Mouse (Mus musculus) liver, adult (tissue): ENCODE measurements around the gene Urb1.

Experiments
- GATA4 ChIP-seq: IDR thresholded peaks from 2 replicates; pipeline ENCODE4 v1.6.1; 2014; ENCODE audit warnings: mild to moderate bottlenecking, low read length; ENCODE audit not compliant: insufficient replicate concordance

The Urb1 gene

DNA sequence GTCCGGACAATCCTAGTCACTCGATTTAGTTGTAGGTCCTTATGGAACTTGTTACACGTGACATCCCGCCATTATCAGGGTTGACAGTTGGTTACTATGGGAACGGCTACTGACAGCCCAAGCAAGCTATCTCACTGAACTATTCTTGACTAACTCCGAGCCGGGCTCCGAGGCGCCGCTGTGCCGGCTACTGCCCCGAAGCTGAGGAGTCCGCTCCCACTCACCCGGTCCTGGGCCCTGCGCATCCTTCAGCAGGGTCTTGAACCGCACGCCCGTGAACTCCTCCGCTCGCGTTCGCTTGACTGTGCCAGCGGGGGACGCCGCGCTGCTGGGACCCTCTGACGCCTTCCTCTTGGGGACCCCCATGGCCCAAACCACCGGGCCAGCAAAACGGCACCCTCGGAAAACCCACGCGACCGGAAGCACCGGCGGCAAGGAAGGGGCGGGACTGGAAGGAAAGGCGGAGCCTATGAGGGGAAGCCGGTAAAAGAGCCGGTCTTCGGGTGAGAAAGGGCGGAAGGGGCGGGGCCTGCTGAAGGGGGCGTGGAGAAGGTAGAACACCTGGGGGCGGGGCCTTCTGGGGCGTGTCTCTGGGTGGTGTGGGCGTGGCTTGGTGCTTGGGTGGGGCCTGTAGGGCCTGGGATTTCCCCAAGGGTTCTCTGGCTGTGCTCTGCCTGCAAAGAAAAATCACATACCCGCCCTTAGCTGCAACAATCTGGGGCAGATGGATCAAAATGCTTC is at the start of gene Urb1:
TSS of gene Urb1 (minus strand) at position 439 of the 741 bp plus-strand sequence.
- TF ChIP-seq GATA4: no peak

DNA sequence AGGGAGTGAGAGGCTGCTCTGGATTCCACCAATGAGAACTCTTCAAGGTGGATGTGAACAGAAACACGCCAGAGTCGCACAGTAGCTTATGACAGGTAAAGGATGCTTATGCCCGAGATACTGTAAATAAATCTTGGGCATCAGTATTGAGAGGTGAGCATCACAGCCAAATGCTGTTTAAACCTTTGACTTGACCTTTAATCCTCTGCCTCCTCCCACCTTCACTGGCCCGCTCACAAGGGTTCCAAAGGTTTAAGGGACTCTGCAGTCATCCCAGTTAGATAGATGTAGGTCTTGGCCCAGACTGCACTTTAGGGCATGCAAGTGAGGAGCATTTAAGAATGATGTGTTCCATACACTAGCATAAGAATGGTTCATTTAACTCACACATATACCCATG is 48.0 kb upstream of the Urb1 start:
- no peak for TF ChIP-seq GATA4

DNA sequence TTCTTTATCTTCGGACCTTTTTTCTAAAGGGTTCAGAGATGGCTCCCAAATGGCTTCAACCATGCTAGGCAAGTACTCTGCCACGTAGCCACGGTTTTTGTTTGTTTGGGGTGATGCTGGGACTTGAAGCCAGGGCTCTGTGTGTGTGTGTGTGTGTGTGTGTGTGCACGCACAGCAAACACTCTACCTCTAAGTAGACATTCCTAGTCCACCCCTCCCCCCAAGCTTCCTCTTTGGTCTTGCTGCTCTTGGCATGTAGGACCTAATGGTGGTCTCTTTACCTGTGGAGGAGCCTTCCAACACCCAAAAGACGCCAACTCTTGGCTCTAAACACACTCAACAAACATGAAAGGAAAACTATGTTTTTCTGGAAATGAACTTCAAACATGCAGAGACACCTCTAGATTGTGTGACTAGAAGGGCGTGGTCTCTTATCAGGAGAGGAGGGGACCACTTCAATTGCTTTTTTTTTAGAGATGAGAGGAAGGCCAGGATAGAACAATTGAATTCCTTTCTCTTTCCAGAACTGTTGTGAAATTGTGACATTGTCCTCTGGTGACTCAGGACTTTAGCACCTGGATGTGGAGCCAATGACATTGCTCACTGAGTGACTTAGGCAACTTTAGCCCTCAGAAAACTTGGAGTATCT is 46.5 kb upstream of the Urb1 start:
- TF ChIP-seq GATA4: no peak

DNA sequence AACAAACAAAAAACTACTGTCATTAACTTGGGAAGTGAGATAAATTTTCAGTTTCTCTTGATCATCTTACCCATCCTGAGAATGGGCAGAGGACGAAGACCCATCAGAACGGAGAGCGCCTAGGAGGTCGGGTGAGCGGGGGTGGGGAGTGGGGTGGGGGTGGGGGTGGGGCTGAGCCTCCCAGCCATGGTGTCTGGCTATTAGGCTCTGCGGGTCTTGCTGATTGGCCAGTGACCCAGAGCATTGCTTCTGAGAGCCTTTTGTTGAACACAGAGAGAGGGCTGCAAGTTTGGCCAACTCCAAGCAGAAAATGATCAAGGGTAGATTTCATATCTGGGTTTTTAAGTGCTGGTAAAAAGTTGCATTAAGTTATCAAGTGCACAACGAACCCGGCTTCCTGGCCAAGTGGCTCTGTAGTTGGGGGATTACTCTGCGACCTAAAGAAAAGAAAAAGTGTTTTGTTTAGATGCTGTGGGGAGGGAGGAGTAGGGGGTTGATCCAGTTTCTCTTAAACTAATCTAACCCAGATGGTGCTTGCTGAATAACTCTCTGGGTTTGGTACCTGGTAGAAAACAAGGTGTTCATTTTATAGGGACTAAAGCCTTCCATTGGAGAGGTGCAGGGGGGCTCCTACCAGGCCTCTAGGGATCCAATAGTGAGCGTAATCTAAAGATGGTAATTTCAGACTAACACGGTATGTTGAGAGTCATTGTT is 41.6 kb upstream of the Urb1 start:
- TF ChIP-seq GATA4: no peak

DNA sequence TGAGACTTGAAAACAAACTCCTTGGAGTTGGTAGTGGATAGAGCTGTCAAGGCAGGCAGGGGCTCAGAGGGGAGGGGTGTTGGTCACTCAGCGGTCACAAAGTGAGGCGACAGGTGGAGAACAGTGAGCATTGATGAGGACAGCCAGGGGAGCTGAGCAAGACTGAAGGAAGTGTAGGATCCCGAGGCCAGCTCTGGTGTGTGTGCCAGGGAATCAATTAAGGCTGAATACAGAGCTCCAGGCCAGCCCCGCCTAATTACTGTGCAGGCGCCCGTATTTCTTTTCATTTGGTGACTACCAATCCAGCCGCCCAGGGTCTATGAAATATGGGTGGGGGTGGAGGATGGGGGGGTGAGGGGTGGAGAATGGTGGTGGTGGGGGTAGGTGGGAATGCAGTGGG is 40.7 kb upstream of the Urb1 start:
- no peak for TF ChIP-seq GATA4

DNA sequence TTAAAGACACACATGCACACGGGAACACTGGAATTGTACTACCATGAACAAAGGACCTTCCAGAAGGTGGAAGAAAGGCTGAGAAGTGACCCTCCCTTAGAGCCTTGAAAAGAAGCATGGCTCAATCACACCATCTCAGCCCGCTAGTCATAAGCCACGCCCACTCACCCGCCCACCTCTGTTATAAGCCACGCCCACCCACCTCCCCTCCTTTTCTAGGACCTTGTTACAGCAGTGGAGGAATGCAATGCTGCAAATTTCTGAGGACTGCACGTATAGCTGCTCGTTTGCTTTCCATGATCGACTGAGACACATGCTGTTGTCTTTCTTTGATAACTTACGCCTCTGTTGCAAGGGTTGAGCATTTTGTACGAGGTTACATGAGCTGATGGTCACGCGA is 39.0 kb upstream of the Urb1 start:
- TF ChIP-seq GATA4: no peak

DNA sequence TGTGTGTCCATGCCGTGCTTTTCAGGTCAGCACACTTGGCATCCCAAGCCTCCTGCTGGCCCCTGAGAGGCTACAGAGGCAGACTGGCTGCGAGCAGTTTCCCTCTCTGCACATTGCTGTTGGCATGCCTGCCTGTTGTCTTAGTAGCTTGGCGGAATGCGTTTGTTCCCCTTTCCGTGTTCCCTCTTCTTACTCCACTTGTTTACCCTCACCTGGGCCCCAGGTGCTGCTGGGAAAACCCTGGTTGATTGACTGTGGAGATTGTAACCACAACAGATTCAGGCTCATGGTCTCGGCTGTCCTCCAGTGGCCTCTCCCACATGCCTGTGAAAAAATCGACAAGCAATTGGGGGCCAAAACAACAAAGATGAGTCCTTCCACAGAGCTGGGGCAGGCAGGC is 38.5 kb upstream of the Urb1 start:
- TF ChIP-seq GATA4: no peak

DNA sequence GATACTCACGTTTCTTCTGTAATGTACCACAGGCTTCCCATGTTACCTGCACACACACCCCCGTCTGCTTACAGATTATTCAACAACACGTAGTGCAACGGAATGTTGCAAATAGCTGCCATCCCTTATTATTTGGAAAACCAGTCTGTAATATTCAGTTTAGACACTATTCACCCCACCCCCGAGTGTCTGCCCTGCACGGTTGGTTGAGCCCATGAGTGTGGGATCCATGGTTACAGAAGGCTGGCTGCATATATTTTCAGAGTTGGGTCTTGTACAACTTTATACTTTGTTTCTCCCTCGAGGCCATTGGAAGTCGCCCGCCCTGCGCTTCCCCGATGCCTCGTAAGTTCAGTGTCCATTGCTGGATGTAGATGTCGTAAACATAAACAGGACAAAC is 35.4 kb upstream of the Urb1 start:
- TF ChIP-seq GATA4: no peak

DNA sequence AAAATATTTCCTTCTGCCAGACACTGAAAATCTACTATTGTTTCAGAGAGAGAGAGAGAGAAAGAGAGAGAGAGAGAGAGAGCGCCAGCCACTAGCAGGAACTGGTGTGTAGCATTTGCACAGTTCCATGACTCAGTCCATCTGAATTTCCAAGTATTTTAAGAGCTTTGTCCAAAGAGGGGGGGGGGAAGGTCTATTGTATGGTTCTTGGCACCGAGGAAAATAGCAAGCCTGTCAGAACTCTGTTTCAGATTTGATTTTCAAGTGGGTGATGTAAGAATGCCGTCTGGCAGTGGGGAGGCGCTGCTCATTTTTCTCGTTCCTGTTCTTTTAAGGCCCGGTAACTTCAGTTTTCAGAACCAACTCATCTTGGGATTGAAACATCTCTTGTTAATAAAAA is 34.8 kb upstream of the Urb1 start:
- no peak for TF ChIP-seq GATA4

DNA sequence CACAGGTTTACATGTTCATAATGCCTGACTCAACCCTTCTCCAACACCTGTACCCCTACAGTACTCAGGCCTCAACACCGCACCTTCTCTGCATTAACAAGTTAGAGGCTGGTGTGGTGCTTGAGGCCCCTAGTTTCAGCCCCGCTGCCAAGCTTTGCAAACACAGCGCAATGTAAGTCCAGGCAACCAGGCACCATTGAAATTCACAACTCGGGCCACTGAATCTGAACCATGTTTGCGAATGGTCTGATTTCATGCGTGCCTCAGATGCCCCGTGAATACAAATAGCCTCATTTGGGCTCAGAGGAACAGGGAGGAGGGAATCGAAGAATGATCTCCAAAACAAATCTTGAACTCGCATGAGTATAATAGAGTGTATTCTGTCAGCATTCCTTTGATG is 32.0 kb upstream of the Urb1 start:
- TF ChIP-seq GATA4: no peak

DNA sequence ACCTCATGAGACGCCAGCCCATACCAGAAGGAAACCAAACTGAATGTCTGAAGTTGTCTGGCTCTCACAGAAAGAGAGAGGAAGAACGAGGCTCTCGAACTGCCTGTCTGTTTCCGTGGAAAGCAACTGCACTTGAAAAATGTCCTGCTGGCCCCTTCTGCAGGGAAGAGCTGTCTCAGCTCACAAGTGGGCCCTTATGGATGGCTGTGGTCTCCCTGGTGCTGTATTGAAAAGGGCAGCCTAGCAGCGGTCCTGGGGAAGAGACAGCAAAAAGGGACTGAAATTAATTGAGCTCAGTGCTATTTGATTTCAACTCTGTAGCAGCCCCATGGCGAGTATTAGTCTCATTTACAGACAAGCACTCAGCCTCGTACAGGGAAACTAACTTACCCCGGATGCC is 27.2 kb upstream of the Urb1 start:
- no peak for TF ChIP-seq GATA4

DNA sequence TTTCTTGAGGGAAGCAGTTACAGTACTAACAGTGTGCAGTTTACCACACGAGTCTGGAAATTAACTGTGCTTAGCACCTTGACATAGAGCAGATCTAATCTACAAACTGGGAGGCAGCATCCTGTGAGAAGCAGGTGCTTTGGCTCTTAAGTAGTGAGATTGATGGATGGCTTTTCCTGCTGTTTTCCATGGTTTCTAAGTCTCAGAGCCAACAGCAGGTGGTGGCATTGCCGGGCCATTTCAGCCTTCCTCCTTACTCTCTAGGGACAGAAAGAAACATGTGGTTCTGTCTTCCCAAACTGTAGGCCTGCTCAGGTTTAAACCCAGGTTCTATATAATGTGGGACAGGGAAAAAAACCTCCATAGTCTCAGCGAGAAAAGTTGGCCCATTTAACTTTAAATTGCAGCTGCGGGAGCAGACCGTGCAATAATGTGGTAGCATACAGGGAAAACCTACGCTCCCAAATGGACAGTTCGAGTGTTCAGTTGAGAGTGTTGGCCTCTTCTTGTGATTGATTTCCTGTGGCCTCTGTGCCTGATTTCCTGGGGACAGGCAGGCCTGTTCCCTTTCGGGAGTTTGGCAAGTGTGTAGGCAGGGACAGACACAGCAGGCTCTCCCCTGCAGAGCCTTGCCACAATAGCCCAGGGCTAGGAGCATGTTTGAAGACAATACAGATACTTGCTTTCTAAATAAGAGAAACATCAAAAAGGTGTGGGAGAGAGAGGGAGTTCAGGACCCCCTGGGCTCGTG is 23.0 kb upstream of the Urb1 start:
- no peak for TF ChIP-seq GATA4

DNA sequence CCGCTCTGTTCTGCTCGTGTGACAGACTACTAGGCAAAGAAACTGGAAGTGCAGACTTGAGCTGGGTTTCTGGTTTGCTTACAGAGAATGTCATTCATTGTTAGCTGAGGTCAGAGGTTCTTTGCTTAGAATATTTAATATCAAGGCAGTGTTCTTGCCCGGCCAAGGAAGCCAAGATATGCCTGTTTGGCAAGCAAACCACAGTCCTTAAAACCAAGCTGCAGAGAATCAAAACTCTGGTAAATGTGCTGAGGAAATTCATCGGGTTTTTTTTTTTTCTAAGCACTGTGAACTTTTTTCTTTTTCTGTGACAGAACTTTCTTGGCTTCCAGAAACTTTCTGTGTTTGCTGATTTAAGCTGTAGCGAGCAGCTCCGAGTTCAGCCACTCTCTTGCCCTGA is 22.3 kb upstream of the Urb1 start:
- no peak for TF ChIP-seq GATA4

DNA sequence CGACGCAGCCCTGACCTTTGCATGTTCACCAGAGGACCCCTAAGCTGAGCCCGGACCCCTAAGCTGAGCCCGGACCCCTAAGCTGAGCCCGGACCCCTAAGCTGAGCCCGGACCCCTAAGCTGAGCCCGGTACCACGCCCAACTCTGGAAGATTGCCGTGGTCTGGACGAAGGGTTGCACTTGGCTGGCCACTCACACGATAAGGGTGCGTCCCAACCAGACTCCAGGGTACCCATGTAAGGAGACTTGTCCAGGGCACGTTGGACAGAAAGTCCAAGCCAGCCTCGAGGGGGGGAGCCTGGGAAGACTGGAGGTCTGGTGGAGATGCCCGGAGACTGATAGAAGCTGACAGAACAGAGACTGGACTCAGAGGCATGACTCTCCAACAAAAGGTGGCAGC is 21.5 kb upstream of the Urb1 start:
- no peak for TF ChIP-seq GATA4

DNA sequence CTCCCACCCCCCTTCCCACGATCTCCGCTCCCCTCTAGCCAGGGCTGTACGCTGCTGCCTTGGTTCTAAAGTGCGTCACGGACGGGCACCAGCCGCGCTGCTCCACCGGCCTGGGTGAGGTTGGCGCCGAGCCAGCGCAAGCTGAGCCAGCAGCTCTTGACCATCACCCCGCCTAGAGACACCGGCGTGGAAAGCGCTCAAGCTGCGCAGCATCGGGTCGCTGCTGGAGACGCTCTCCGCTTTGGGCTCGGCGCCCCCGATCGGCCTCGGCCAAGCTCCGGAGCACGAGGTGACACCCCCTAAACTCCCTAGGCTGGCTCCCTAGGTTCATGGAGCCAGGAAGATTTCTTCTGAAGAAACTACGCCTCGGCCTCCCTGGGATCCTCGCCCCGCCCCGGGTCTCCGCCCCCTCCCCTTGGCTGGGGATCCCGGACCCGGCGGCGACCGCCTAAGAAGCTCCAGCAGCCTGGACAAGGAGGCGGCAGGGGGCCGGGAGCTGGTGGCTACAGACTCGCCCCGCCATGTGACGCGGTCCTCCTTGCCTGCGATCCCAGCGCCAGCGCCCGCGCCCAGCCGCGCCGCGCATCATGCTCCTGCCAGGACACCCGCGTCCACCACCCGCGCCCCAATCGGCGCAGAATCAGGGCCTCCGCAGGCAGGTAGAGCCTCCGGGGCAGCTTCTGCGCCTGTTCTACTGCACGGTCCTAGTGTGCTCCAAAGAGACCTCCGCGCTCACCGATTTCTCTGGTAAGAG is 20.6 kb upstream of the Urb1 start:
- TF ChIP-seq GATA4: no peak
